Mouse (Mus musculus) forebrain, postnatal 0 days (tissue): ENCODE results near the gene Slc34a3. TPM values are rescaled to one million over a fixed set of nuclear protein-coding genes. Genes with fewer than 3 reads are reported as not detected.

Experiments
- ATAC-seq: fragments of 200-750 bp; cut with Nextera tagmentation; 2 replicates; pipeline ENCODE4 v1.8.0; 2017; ENCODE audit warnings: mild to moderate bottlenecking, moderate library complexity
- DNase-seq: peaks from one replicate; pipeline ENCODE4 v3.0.0-alpha.2; 2015
- H3K27ac ChIP-seq: fragments of 300-500 bp; sonication (generic); 2 replicates; pipeline ENCODE4 v1.5.1; 2014; ENCODE audit warnings: low read depth, mild to moderate bottlenecking, antibody characterized with exemption, low read length, moderate library complexity, mixed read lengths
- H3K27me3 ChIP-seq: fragments of 300-500 bp; sonication (generic); 2 replicates; pipeline ENCODE4 v1.6.1; 2014; ENCODE audit warnings: mild to moderate bottlenecking, low read length, mixed read lengths; ENCODE audit not compliant: insufficient read depth
- H3K36me3 ChIP-seq: fragments of 300-500 bp; sonication (generic); 2 replicates; pipeline ENCODE4 v1.6.1; 2014; ENCODE audit warnings: mild to moderate bottlenecking, moderate library complexity; ENCODE audit not compliant: insufficient read depth
- H3K4me1 ChIP-seq: fragments of 300-500 bp; sonication (generic); 2 replicates; pipeline ENCODE4 v1.6.1; 2014; ENCODE audit warnings: antibody characterized with exemption; ENCODE audit not compliant: insufficient read depth
- H3K4me2 ChIP-seq: fragments of 300-500 bp; sonication (generic); 2 replicates; pipeline ENCODE4 v1.6.1; 2014; ENCODE audit warnings: low read depth, mild to moderate bottlenecking, moderate library complexity
- H3K4me3 ChIP-seq: fragments of 300-500 bp; sonication (generic); 2 replicates; pipeline ENCODE4 v1.5.1; 2014; ENCODE audit warnings: low read depth, low read length, mixed read lengths
- H3K9ac ChIP-seq: fragments of 300-500 bp; sonication (generic); 2 replicates; pipeline ENCODE4 v1.6.1; 2014; ENCODE audit warnings: mild to moderate bottlenecking
- H3K9me3 ChIP-seq: fragments of 300-500 bp; sonication (generic); 2 replicates; pipeline ENCODE4 v1.6.1; 2016; ENCODE audit warnings: low read length
- CTCF ChIP-seq: sonication (generic); IDR thresholded peaks from 2 replicates; pipeline ENCODE4 v1.5.1; 2016; ENCODE audit warnings: antibody characterized with exemption, control low read depth, low read depth
- whole genome bisulfite sequencing: fragments of 180-500 bp; shearing (Covaris S2); extraction: QIAGEN DNeasy Blood & Tissue Kit; methylation state at CpG from one replicate; pipeline ENCODE4 v1.1.7; 2014; 5-methylcytosine and 5-hydroxymethylcytosine counted together
- polyA plus RNA-seq: library from polyadenylated mRNA; unstranded; fragments of >200 nt; fragmentation: Nextera tagmentation; extraction: Ambion mirVana; gene quantifications from 2 replicates; pipeline ENCODE4 v1.2.1, GENCODE M21; 2015
- total RNA-seq: library from RNA; depleted of rRNA; stranded (reverse); fragments of >200 nt; gene quantifications from 2 replicates; pipeline ENCODE4 v1.2.3, GENCODE M21; 2014

Gene Slc34a3
- total and polyA plus RNA-seq, 2 experiments from 2014 or later, result not detected

- WGBS, result 85% methylated on average over 1 of the region's 1 CpGs
- H3K27me3 ChIP-seq, result no peaks in the 10 kb centered on the region
- TF ChIP-seq CTCF, result no peak
- no peak overlapping the region for H3K4me2 ChIP-seq
- DNase-seq (no peak), ATAC-seq (no peak)
- H3K27ac ChIP-seq, result no peak overlapping the region
- H3K4me3 ChIP-seq, result no peak overlapping the region
- H3K36me3 ChIP-seq, result peaks cover 43% of the 10 kb centered on the region
- H3K4me1 ChIP-seq, result peaks cover 17% of the 10 kb centered on the region
- H3K9ac ChIP-seq, result no peak overlapping the region
- H3K9me3 ChIP-seq, result no peaks in the 10 kb centered on the region
Observed at GRCm38 (mm10) chr2:25207593-25207992, 26.6 kb downstream of the Slc34a3 start.

DNA sequence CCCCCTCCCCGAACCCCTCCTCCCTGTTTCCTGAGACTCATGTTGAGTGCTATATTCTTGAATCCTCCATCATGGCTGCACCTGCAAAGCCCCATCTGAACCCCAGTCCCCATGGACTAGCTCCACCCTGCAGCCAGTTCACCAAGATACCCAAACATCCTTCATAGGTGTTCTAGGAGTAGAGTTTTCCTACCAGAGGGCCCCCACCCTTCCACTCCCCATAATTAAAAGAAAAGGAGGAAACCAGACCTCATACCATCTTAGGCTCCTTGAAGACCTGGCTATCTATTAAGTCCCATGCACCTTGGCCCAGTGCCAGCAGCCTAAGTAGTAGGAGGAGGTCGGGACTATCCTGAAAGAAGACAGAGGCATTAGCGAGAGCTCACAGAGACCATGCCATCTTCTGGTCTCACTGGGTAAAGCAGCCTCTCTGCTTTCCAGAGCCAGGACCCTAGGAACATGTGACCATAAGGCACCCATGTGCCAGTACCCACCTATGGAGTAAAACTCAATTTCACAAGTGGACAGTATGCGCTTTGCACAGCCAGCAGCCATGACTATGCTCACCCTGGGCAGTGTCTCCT lies 30.4 kb downstream of the Slc34a3 start:
- H3K4me2 ChIP-seq, result no peak overlapping the region
- H3K27me3 ChIP-seq, result no peaks in the 10 kb centered on the region
- 62% methylated on average over 4 of the region's 4 CpGs for WGBS
- TF ChIP-seq CTCF, result peak; percentile 38; the same call in 1 of the 2 replicates
- no peak overlapping the region for H3K9ac ChIP-seq
- H3K9me3 ChIP-seq, result no peaks in the 10 kb centered on the region
- DNase-seq, result no peak
- no peak overlapping the region for H3K4me3 ChIP-seq
- H3K27ac ChIP-seq, result no peak overlapping the region
- ATAC-seq, result no peak; the same call in 1 of the 2 replicates
- H3K36me3 ChIP-seq, result peaks cover 79% of the 10 kb centered on the region
- H3K4me1 ChIP-seq, result 0 out of 2 replicates have a peak, but pooled peaks cover 4% of the 10 kb centered on the region

DNA sequence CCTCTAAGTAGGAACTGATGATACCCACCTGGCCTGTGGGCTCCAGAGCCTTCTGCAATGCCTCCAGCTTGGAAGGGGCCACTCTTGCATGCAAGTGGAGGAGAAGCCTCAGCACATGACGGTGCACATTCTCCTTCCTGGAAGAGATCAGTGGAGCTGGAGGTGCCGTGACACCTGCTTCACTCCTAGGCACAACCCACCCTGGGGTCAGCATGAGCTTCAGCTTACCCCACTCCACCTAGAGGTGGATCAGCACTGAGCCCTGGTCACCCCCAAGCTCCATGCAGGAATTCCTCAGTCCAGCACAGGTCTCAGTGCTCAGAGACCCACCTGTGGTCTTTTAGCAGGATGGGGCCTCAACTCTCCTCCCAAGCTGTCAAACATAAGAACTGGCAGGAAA lies 33.5 kb downstream of the Slc34a3 start:
- H3K9ac ChIP-seq, result no peak overlapping the region
- no peak for ATAC-seq
- no peak overlapping the region for H3K27ac ChIP-seq
- H3K4me3 ChIP-seq, result no peak overlapping the region
- no peaks in the 10 kb centered on the region for H3K9me3 ChIP-seq
- no peak for DNase-seq
- H3K4me2 ChIP-seq, result no peak overlapping the region
- peaks cover 69% of the 10 kb centered on the region for H3K36me3 ChIP-seq
- no peaks in the 10 kb centered on the region for H3K4me1 ChIP-seq
- no peak for TF ChIP-seq CTCF
- peaks cover 6% of the 10 kb centered on the region; the same call in 1 of the 2 replicates for H3K27me3 ChIP-seq
- 94% methylated on average over 2 of the region's 2 CpGs for WGBS

GRCm38 (mm10) chr2:25197946-25198345 lies 36.2 kb downstream of the Slc34a3 start:
- TF ChIP-seq CTCF, result no peak
- no peak for ATAC-seq
- peaks cover 6% of the 10 kb centered on the region; the same call in 1 of the 2 replicates for H3K27me3 ChIP-seq
- peaks cover 49% of the 10 kb centered on the region for H3K36me3 ChIP-seq
- no peak overlapping the region for H3K27ac ChIP-seq
- H3K4me2 ChIP-seq, result no peak overlapping the region
- no peak for DNase-seq
- H3K9me3 ChIP-seq, result no peaks in the 10 kb centered on the region
- no peak overlapping the region for H3K9ac ChIP-seq
- no peak overlapping the region for H3K4me3 ChIP-seq
- no peaks in the 10 kb centered on the region for H3K4me1 ChIP-seq

DNA sequence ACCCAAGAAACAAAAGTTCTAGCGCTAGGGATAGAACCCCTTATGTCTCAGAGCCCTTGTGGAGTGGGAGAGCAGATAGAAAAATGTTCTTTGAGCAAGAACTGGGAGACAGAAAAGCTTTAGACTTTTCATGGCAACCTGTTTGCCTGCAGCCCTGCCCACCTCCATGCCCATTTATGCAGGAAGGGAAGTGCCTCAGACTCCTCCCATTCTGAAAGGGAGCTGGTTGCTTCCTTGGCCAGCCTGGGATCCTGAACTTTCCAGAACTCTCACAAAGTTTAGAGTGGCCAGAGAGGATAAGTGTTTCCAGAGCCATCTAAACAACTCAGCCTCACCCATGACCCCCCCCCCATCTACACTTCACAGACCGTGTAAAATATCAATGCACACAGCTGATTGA lies 37.0 kb downstream of the Slc34a3 start:
- Histone ChIP-seq H3K9me3 (no peaks in the 10 kb centered on the region), H3K4me2 (no peak overlapping the region), H3K9ac (no peak overlapping the region), H3K4me3 (no peak overlapping the region), H3K27me3 (peaks cover 6% of the 10 kb centered on the region; the same call in 1 of the 2 replicates), H3K27ac (no peak overlapping the region), H3K4me1 (no peaks in the 10 kb centered on the region), H3K36me3 (peaks cover 42% of the 10 kb centered on the region)
- WGBS, result 19% methylated on average over 2 of the region's 2 CpGs
- TF ChIP-seq CTCF, result no peak
- ATAC-seq, result no peak
- no peak for DNase-seq

DNA sequence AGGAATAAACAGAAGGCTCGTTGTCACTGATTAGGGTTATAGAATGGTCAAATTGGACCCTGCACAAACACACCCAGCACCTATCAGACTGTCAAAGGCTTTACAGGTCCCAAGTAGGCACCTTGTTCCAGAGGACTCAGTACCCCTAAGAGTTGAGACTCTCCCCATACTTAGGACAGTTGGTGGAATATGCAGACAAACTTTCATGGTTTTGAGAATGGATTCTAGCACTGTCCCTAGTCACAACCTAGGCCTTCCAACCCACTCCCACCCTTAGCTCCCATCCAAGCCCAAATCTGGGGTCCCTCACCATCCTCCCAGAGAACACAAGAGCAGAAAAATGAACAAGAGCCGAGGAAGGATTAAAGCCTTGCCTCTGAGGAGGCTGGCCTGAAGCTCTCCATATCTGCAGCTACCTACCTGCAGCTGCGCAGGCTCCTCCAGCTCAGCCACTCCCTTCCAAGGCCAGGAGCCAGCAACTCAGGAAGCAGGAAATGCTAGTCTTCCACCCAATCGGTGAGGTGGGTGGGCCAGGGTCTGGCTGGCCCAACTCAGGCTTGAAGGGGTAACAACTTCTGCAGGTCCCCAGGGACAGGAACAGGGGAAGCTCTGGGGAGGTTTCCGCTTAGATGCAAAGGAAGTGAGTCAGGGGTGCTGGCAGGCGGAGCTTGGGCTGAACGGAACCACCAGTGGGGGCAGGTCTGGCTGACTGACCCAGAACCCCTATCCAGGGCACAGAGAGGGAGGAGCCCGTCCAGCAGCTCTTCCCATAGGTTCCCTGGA lies 37.8 kb downstream of the Slc34a3 start, which contains the start of gene Tor4a:
Tor4a (minus strand) TSS at position 715 of the 783 bp plus-strand sequence.
- no peaks in the 10 kb centered on the region for H3K9me3 ChIP-seq
- DNase-seq (no peak), ATAC-seq (no peak)
- no peaks in the 10 kb centered on the region for H3K4me1 ChIP-seq
- H3K4me2 ChIP-seq, result no peak within 1 kb of the TSS
- no peak within 1 kb of the TSS for H3K27ac ChIP-seq
- 21% methylated on average over 8 of the region's 8 CpGs for WGBS
- no peak within 1 kb of the TSS for H3K4me3 ChIP-seq
- peaks cover 35% of the 10 kb centered on the region for H3K36me3 ChIP-seq
- no peak for TF ChIP-seq CTCF
- no peak within 1 kb of the TSS for H3K9ac ChIP-seq
- peaks cover 6% of the 10 kb centered on the region; the same call in 1 of the 2 replicates for H3K27me3 ChIP-seq
